Mouse (Mus musculus) hindbrain, embryonic 15.5 days (tissue): ENCODE measurements around the gene Zfhx3. TPM values are rescaled to one million over a fixed set of nuclear protein-coding genes. Genes with fewer than 3 reads are reported as not detected.

Source experiments
- ATAC-seq: fragments of 200-750 bp; cut with Nextera tagmentation; 2 replicates; pipeline ENCODE4 v1.8.0; 2017; ENCODE audit warnings: low read depth, moderate number of reproducible peaks, moderate TSS enrichment; ENCODE audit not compliant: low FRiP score
- H3K27ac ChIP-seq: fragments of 300-500 bp; sonication (generic); replicated peaks from 2 replicates; pipeline ENCODE4 v1.5.1; 2015; ENCODE audit warnings: mild to moderate bottlenecking, inconsistent platforms
- H3K27me3 ChIP-seq: fragments of 300-500 bp; sonication (generic); 2 replicates; pipeline ENCODE4 v1.6.1; 2015; ENCODE audit warnings: control low read depth, inconsistent platforms
- H3K36me3 ChIP-seq: fragments of 300-500 bp; sonication (generic); 2 replicates; pipeline ENCODE4 v1.6.1; 2015; ENCODE audit warnings: control low read depth, inconsistent platforms
- H3K4me1 ChIP-seq: fragments of 300-500 bp; sonication (generic); replicated peaks from 2 replicates; pipeline ENCODE4 v1.6.1; 2015; ENCODE audit warnings: control low read depth, inconsistent platforms
- H3K4me2 ChIP-seq: fragments of 300-500 bp; sonication (generic); 2 replicates; pipeline ENCODE4 v1.6.1; 2015; ENCODE audit warnings: moderate library complexity, mild to moderate bottlenecking, inconsistent platforms
- H3K4me3 ChIP-seq: fragments of 300-500 bp; sonication (generic); 2 replicates; pipeline ENCODE4 v1.5.1; 2015; ENCODE audit warnings: mild to moderate bottlenecking, inconsistent platforms
- H3K9ac ChIP-seq: fragments of 300-500 bp; sonication (generic); 2 replicates; pipeline ENCODE4 v1.6.1; 2015; ENCODE audit warnings: inconsistent platforms
- H3K9me3 ChIP-seq: fragments of 300-500 bp; sonication (generic); 2 replicates; pipeline ENCODE4 v1.6.1; 2016; ENCODE audit warnings: control low read depth, inconsistent platforms
- WGBS: fragments of 180-500 bp; shearing (Covaris S2); methylation state at CpG from one replicate; pipeline ENCODE4 v1.1.7; 2015; 5-methylcytosine and 5-hydroxymethylcytosine counted together
- polyA plus RNA-seq: library from polyadenylated mRNA; unstranded; fragments of >200 nt; fragmentation: Nextera tagmentation; extraction: Ambion mirVana; gene quantifications from 2 replicates; pipeline ENCODE4 v1.2.1, GENCODE M21; 2015

Zfhx3 gene
- polyA plus RNA-seq, 1 experiment from 2014 or later: 23.5 TPM

DNA sequence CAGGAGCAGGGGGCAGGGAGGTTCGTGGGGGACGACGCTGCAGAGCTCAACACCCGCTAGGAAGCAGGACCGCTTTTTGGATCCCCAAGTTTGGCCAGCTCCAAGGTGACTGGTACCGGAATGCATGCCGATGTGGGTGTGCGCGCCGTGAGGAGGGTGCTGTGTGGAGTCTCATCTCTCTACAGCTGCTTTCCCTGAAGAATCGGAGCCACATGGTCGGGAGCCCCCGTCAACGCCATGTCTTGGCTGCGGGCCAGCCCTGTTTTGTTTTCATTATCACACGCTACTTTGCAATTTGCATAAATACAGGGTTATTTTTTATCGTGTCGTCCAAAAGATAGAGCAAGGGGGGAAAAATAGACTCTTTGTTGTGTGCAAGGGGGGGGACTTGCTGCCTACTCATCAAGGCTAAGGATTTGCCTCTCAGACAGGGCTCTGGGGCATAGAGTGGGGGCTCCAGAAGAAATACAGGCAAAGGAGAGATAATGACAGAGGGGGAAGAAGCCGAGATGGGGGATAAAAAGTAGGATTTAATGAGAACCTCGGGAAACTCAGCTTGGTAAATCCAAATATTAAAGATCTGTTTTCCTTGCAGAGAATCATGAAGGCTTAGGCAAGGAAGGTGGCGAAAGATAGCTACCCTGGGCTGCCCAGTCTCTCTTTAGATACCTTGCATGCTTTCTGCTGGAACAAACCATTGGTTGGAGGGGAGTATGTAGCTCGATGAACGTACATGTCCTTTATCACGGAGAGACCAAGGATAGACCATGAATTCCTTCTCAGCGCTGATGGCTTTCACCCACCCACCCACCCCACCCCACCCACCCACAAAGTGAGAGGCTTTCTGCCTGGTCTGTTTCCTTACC, 595.5 kb downstream of the Zfhx3 start:
- Histone ChIP-seq H3K9me3 (no peaks in the 10 kb centered on the region), H3K27ac (peak overlapping the region; percentile 85), H3K4me1 (peaks cover 45% of the 10 kb centered on the region), H3K27me3 (no peaks in the 10 kb centered on the region), H3K4me3 (peak overlapping the region; percentile 42), H3K4me2 (peak overlapping the region; percentile 68), H3K9ac (peak overlapping the region; percentile 52), H3K36me3 (no peaks in the 10 kb centered on the region)
- WGBS: 38% methylated on average over 25 of the region's 25 CpGs
- ATAC-seq: 0 out of 2 replicates have a peak, but pooled peaks have one; percentile 65

DNA sequence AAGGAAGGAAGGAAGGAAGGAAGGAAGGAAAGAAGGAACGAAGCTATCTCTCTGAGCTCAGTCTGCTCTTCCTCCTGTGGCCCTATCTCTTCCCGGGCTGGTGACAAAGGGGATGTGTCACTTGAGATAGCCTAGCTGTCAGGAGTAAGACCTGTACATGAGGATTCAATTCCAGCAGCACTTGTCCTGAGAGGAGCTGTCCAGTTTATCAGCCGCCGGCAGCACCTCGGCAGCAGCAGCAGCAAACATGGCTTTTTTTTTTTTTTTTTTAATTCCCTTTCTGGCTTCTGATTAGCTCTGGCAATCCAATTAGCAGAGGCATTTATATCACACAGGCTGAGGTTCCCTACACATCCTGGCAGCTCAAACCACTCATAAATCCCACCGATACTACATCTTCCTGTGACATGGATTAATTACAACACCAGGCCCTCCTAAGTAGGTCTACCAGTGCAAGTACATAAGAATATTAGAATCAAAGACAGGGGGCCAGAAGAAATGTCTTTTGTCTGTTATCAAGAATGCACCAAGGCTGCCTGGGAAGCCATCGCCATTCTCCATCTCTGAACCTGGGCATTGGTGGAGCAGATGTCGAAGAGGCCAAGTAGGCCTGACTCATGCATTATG, 596.6 kb downstream of the Zfhx3 start:
- H3K4me2 ChIP-seq: peak overlapping the region; percentile 68
- WGBS: 49% methylated on average over 8 of the region's 8 CpGs

DNA sequence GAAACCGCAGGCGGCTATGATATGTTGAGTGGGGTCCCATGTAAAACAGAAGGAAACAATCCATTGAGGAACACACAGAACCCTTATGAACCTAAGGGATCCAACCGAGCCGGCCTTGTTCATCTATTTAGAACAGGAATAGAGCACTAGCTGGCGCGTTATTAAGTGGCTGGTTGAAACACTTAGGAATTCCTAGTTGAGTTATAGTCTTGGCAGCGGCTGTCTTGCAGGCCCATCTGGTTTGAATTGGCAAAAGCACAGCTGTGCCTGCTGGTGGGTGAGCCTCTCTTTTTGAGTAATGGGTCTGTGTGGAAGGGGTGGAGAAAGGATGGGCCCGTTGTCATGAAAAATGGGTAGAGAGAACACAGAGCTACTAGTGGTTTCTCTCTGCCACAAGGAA, 610.1 kb downstream of the Zfhx3 start:
- H3K9me3 ChIP-seq: no peaks in the 10 kb centered on the region
- H3K27me3 ChIP-seq: no peaks in the 10 kb centered on the region
- H3K9ac ChIP-seq: no peak overlapping the region
- no peaks in the 10 kb centered on the region for H3K36me3 ChIP-seq
- ATAC-seq: no peak
- no peak overlapping the region for H3K4me2 ChIP-seq
- WGBS: 57% methylated on average over 8 of the region's 8 CpGs
- H3K4me1 ChIP-seq: no peaks in the 10 kb centered on the region
- H3K27ac ChIP-seq: no peak overlapping the region
- no peak overlapping the region for H3K4me3 ChIP-seq

More for the DNA sequence above, 596.6 kb downstream of the Zfhx3 start:
- no peaks in the 10 kb centered on the region for H3K9me3 ChIP-seq
- ATAC-seq: no peak
- no peak overlapping the region for H3K4me3 ChIP-seq
- H3K9ac ChIP-seq: no peak overlapping the region
- no peaks in the 10 kb centered on the region for H3K27me3 ChIP-seq
- H3K27ac ChIP-seq: peak overlapping the region; percentile 85
- no peaks in the 10 kb centered on the region for H3K36me3 ChIP-seq
- H3K4me1 ChIP-seq: peaks cover 45% of the 10 kb centered on the region

DNA sequence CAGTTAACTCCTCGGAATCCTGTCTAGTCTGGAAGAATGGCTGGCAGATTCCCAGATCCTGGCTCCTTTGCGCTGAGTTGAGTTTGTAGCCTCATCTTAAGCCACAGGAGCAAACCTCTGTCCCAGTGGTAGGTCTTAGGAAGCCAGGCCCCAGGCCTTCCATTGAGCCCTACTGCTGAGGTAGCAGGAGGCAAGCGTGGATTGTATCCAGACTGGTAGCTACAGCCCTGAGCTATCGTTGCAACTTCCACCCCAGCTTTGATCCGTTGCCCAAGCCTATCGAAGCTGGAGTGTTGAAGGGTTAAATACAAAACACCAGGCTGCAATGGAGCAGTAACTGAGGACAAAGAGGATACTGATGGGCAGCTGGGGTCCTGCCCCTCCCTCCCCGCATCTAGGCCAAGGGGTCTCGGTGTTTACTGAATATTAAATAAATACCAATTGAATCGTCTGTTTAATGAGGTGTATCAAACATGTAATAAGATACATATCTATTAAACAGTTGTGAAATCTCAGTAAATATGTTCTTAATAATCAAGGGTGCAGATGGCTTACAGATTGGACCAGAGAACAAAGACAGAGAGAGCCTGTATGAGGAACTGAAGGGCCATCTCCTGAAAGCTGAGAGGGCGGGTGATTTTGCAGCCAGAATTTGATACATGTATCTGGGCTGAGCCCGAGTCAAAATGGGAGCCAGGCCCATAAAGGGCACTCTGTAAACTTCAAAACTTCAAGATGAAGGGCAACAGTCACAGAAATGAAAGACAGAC, 611.5 kb downstream of the Zfhx3 start:
- no peak for ATAC-seq
- 52% methylated on average over 11 of the region's 11 CpGs for WGBS
- Histone ChIP-seq H3K27me3 (no peaks in the 10 kb centered on the region), H3K9me3 (no peaks in the 10 kb centered on the region), H3K4me1 (no peaks in the 10 kb centered on the region), H3K36me3 (no peaks in the 10 kb centered on the region), H3K4me3 (no peak overlapping the region), H3K4me2 (no peak overlapping the region), H3K27ac (no peak overlapping the region), H3K9ac (no peak overlapping the region)

DNA sequence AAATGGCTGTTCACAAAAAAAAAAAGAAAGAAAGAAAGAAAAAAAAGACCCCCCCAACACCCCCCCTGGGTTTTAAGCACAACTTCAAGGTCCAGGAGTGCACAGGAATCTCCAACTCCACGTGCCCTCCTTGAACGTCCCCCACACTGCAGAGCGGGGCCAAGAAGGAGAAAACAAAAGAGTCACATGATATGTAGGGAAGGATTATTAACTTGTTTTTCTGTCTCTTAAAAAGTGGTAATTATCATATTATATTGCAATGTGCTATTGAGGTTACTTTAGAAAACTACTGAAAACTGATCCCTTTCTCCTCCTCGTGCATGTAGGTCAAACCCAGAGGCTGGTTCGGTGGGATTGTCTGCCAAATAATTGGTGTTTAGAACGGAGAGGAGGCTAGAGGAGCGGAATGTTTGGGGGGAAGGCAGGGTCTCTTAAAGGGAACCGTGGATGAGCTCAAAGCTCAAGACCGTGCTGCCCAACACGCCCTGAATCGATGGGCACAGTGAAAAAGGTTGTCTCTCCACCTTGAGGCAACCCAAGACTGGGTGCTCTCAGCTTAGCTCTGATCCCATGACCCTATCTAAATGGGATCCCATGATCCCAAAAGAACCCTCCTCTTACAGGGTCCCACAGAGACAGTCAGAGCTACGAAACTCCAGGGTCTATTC, 612.3 kb downstream of the Zfhx3 start:
- no peak overlapping the region for H3K27ac ChIP-seq
- H3K4me3 ChIP-seq: no peak overlapping the region
- 86% methylated on average over 12 of the region's 12 CpGs for WGBS
- no peaks in the 10 kb centered on the region for H3K9me3 ChIP-seq
- H3K4me1 ChIP-seq: no peaks in the 10 kb centered on the region
- no peak overlapping the region for H3K9ac ChIP-seq
- ATAC-seq: no peak
- no peaks in the 10 kb centered on the region for H3K27me3 ChIP-seq
- no peak overlapping the region for H3K4me2 ChIP-seq
- no peaks in the 10 kb centered on the region for H3K36me3 ChIP-seq

DNA sequence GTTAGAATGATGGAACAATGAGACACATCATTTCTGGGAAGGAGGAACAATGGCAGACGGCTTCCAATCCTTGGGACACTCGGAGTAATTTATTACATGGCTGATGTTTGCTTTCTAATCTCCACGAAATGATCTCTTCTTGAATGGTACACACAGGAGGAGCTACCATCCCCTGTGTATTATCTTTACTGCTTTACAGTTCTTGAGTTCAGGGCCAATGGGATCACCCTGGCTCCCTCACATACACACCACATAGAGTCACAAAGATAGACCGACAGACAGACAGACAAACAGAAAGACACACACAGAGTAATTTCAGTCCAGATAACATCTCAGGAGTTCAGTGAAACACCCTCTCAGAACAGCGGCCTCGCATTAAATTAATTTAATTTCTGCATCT, 621.0 kb downstream of the Zfhx3 start:
- Histone ChIP-seq H3K9ac (no peak overlapping the region), H3K27ac (no peak overlapping the region), H3K4me2 (no peak overlapping the region), H3K4me3 (no peak overlapping the region), H3K4me1 (no peaks in the 10 kb centered on the region), H3K36me3 (no peaks in the 10 kb centered on the region), H3K9me3 (no peaks in the 10 kb centered on the region), H3K27me3 (no peaks in the 10 kb centered on the region)
- WGBS: 60% methylated on average over 6 of the region's 6 CpGs
- no peak for ATAC-seq

DNA sequence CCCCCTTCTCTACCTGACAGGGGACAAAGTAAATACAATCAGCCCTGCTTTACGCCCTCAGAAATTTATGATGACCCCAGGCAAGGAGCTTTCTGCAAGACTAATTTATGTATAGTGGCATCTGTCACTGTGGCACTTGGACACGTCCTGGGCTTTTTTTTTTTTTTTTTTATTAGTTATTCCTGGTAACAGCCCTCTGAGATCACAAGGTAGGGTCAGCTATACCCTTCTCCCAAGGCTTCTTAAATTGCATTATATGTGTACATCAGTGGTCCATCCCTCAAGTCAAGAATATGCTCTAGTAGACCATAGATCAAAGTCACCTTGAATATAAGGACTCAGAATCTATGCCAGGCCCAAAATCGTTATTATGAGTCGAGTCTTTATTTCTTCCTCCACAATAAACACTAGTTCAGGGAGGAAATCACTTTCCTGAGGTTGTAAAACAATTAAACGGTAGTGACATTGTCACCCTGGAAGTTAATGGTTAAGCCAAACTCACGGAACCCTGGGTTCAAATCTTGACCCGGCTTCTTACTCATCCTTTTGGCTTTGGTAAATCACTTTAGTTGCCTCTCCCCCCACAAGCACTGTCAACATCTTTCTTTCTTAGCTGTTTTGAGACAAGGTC, 621.6 kb downstream of the Zfhx3 start:
- Histone ChIP-seq H3K36me3 (no peaks in the 10 kb centered on the region), H3K4me2 (no peak overlapping the region), H3K9ac (no peak overlapping the region), H3K4me1 (no peaks in the 10 kb centered on the region), H3K27me3 (no peaks in the 10 kb centered on the region), H3K27ac (no peak overlapping the region), H3K9me3 (no peaks in the 10 kb centered on the region), H3K4me3 (no peak overlapping the region)
- ATAC-seq: no peak
- WGBS: 75% methylated on average over 7 of the region's 7 CpGs

DNA sequence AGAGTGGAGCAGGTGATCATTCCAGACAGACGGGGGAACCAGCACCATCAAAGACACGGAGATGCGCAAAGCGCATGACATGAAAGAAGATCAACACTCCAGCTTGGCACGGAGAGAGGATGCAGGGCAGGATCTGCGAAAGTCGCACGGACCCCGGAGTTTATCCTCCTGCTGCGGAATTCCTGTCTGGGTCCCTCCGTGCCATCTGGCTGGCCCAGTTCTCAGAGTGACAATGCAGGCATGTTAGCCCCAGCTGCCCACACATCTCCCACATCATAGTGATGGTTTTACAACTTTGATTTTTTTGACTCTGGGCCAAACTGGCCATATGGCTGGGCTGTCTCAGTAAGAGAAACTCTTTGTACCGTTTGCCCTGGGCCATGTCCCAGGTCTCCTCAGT, 623.6 kb downstream of the Zfhx3 start:
- Histone ChIP-seq H3K27me3 (no peaks in the 10 kb centered on the region), H3K4me1 (no peaks in the 10 kb centered on the region), H3K4me3 (no peak overlapping the region), H3K4me2 (no peak overlapping the region), H3K9ac (no peak overlapping the region), H3K9me3 (no peaks in the 10 kb centered on the region), H3K36me3 (no peaks in the 10 kb centered on the region), H3K27ac (no peak overlapping the region)
- WGBS: 51% methylated on average over 12 of the region's 12 CpGs
- no peak for ATAC-seq

DNA sequence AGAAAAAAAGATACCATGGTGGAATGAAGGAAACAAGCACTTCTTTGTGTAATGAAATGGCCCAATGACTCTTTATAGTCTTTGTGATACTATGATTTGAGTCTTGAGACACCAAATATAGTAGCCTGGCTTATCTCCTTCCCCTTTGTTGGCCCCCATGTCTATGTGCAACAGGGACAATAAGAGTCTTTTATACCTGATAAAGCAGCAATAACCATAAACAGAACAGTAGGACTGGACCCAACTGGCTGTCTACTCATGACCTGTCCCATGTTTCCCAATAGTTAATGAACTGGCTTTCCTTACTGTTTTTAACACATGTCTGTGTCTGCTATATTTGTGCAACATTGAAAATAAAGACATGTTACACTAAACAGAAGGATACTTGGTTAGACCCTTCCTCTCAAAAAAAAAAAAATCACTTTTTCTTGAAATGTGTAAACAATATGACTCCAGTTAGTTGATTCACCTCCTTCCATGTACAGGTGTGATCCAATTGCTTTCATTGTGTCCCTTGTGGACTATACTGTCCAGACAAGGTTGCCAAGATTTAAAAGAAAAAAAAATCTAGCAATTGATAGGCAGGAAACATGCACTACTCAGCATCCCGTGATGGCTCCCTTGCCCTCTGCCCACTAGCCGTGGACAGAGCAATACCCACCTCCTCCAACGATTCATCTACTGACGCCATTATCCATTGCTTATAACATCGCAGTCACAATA, 631.0 kb downstream of the Zfhx3 start:
- Histone ChIP-seq H3K9ac (no peak overlapping the region), H3K27me3 (0 out of 2 replicates have a peak, but pooled peaks cover 3% of the 10 kb centered on the region), H3K36me3 (no peaks in the 10 kb centered on the region), H3K27ac (no peak overlapping the region), H3K4me1 (peaks cover 9% of the 10 kb centered on the region; the same call in 1 of the 2 replicates), H3K9me3 (no peaks in the 10 kb centered on the region), H3K4me2 (no peak overlapping the region), H3K4me3 (no peak overlapping the region)
- WGBS: 87% methylated on average over 5 of the region's 5 CpGs
- ATAC-seq: no peak

DNA sequence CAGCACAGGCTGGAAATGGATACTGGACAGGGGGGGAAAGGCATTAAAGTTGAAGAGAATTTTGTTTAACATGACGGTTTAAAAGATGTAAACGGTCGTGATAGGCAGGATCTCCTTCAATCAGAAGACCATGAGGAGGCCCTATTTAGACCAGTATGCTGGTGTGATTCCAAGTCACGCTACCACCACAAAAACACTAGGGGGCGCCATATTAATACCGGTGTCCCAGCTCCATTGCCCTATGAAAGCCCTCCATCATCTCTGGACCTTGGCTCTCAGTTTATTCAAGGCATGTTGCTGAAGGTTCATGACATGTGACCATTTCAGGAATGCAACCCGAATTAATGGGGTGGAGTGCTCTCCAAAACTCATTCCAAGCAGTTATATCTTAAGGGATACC, 631.7 kb downstream of the Zfhx3 start:
- Histone ChIP-seq H3K27ac (no peak overlapping the region), H3K9ac (no peak overlapping the region), H3K4me1 (peaks cover 14% of the 10 kb centered on the region; the same call in 1 of the 2 replicates), H3K27me3 (0 out of 2 replicates have a peak, but pooled peaks cover 3% of the 10 kb centered on the region), H3K9me3 (no peaks in the 10 kb centered on the region), H3K36me3 (no peaks in the 10 kb centered on the region), H3K4me3 (no peak overlapping the region), H3K4me2 (no peak overlapping the region)
- no peak for ATAC-seq
- WGBS: 36% methylated on average over 7 of the region's 7 CpGs

DNA sequence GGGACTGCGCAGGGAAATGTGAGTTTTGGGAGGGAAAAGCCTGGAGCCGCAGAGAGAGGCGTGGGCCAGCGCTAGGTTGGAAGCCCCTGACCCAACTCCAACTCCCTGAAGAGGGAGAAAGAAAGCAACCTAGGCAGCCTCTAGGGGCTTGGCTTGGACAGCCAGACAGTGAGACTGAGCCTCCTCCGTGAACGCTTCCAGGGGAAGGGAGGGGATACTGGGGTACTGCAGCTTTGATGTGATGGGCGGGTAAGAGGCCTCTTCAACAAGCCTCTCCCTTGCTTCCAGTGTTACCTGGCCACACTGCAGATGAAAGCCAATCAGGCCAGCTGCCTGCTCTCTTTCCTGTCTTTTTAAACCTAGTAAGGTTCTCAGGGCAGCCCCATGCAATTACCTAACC, 635.1 kb downstream of the Zfhx3 start:
- peaks cover 14% of the 10 kb centered on the region; the same call in 1 of the 2 replicates for H3K4me1 ChIP-seq
- no peak overlapping the region for H3K4me3 ChIP-seq
- WGBS: 50% methylated on average over 7 of the region's 7 CpGs
- H3K9ac ChIP-seq: no peak overlapping the region
- no peak for ATAC-seq
- H3K4me2 ChIP-seq: no peak overlapping the region
- no peak overlapping the region for H3K27ac ChIP-seq
- H3K36me3 ChIP-seq: no peaks in the 10 kb centered on the region
- peaks cover 10% of the 10 kb centered on the region; the same call in 1 of the 2 replicates for H3K27me3 ChIP-seq
- no peaks in the 10 kb centered on the region for H3K9me3 ChIP-seq
